Mouse (Mus musculus) ES-E14 (cell line): ENCODE measurements around the gene Card9.

Source experiments
- CHD2 ChIP-seq: IDR thresholded peaks from 2 replicates; pipeline ENCODE4 v1.6.1; 2014; ENCODE audit warnings: mild to moderate bottlenecking, low read depth, low read length, inconsistent platforms
- HCFC1 ChIP-seq: IDR thresholded peaks from 2 replicates; pipeline ENCODE4 v1.6.1; 2012; ENCODE audit warnings: low read length, inconsistent platforms, borderline replicate concordance; ENCODE audit not compliant: insufficient read depth
- MAFK ChIP-seq: IDR thresholded peaks from 2 replicates; pipeline ENCODE4 v1.6.1; 2014; ENCODE audit warnings: mild to moderate bottlenecking, low read depth, low read length, inconsistent platforms; ENCODE audit not compliant: insufficient read depth
- ZC3H11A ChIP-seq: IDR thresholded peaks from 2 replicates; pipeline ENCODE4 v1.6.1; 2012; ENCODE audit warnings: low read depth, mild to moderate bottlenecking, inconsistent platforms, low read length, borderline replicate concordance
- ZNF384 ChIP-seq: IDR thresholded peaks from 2 replicates; pipeline ENCODE4 v1.6.1; 2012; ENCODE audit warnings: low read depth, low read length, inconsistent platforms

DNA sequence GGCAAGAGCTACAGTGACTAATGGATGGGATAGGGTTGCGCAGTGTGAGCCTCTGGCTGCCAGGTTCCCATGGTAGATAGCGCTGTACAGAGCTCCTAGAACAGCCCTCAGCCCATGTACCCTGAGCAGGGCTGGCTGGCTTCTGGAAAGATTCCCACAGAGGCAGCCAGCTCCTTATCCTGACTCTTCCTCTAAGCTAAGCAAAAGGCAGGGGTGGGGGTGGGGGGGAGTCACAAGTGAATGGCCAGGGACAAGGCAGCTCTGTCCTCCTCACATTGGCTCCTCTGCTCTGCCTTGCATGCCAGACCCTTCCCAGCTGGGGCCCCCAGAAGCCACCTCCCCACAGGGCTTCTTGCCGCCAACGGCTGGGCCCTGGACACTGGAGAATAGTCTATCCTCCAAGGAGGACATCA is 30.7 kb downstream of the Card9 start:
- TF ChIP-seq ZNF384 (no peak), ZC3H11A (no peak), CHD2 (no peak), MAFK (no peak), HCFC1 (no peak)
